Mouse (Mus musculus) frontal cortex, postnatal 36 days (tissue): ENCODE measurements around the gene Wapl.

Experiments used
- DNase-seq, 2 experiments: peaks; one replicate each; pipeline ENCODE4 v3.0.0; 2022; ENCODE audit warnings: low spot score in 2 of 2

Gene Wapl

DNA sequence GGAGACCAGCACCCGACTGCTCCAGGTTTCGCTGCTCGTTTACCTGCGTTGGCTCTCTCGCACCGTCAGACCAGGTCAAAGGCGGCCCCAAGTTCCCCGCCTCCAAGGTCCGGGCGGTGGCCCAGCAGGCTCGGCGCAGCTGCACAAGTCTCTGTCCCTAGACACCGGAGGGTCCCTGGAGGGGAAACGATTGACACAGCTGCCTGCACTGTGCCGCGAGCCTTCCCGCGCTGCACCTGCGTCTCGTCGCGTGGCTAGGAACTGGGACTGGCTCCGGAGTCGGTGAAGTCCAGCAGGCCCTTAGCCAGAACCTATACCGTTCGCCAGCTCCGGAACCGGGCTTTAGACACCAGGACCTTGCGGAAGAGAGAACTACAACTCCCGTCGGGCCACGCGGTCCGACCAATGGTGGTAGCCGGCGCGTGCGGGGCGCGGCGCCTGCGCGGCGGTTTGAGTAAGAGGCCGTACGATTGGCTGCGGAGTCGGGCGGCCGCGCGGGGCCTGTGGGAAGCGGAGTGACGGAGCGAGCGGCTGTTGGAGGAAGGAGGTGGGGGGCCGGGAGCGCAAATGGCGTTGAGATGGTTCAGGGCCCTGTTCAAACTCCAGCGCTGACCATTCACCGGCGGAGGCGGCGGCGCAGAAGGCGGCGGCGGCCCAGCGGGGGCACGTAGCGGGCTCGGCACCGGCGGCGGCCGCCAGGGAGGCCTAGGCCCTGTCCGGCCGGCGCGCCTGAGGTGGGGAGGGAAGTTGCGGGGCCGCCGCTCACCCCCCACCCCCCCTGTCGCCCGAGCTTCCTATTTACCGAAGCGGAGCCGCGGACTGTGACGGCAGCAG lies at the start of gene Wapl:
Gene Wapl, plus strand, starts transcription at position 534 of the 834 bp plus-strand sequence.
- peak; percentile 97 to 99 for DNase-seq

DNA sequence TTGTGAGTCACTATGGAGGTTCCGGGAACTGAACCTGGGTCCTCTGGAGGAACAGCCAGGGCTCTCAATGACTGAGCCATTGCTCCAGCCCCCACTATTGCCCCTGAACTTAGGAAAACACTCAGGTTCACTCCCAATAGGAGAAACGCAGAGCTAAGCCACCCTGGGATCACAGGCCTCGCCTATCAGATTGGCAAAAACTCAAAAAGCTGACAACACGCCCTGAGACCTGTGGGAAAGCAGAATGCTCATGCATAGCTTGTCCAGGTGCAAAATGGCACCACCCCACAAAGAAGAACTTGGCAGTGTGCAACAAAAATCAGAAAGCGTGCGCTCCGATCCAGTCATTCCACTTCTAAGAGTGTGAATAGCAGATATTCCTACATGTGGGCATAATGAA lies 46.9 kb upstream of the Wapl start:
- DNase-seq = no peak

DNA sequence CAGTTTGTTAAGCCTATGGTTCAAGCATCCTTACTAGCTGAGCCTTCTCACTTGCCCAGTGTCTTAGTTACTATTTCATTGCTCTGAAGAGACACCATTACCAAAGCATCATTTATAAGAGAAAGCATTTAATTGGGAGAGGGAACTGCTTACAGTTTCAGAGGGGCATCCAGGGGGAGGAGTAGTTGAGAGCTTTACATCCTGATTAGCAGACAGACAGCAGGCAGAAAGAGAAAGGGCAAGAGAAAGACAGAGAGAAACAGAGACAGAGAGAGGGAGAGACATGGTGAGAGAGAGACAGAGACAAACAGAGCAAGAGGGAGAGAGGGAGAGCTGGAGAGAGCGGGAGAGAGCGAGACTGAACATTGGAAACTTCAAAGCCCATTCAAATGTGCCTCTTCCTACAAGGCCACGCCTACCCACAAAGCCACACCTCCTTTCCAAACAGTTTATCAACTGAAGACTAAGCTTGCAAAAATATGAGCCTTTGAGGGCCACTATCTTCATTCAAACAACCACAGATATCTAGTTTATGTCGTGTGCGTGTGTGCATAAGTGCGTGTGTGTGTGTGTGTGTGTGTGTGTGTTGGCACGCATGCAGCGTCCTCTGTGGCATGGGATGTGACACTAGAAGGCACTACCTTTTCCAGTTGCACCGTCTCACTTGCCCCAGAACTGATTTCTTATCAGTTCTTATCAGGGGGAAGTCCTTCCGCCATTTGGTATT lies 40.8 kb upstream of the Wapl start:
- no peak for DNase-seq

DNA sequence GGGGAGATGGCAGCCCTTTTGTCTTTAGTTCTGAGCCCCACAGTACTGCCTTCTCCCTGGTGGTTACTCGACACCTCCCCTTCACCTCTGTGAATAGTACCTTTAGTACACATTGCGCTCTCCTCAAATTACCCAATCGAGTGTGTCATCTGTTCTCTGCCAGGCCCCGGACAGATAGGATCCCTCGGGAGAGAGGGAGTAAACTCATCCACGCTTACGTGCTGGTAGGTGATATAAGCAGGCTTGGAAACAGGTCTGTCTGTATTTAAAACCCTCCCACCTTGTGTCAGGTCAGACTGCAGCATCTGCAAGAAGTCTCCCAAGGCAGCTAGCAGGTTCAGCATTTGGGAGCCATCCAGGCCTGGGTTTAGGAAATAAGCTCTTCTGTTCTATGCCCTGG lies 38.5 kb upstream of the Wapl start:
- DNase-seq = no peak

DNA sequence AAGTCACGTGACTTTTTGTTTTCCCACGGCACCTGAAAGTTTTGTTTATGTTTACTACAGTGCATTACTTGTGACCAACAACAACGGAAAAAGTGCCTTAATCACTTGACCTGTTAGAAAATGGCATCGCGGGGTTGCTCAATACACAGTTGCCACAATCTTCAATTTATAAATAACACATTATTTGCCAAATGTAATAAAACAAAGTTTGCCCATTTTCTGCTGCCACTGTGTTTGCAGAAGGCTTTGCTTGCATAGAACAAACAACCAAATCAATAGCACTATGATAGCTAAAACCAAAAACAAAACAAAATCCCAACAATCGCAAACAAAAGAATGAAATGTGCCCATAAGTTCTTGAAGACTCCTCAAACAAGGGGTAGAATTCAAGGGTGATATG lies 38.0 kb upstream of the Wapl start:
- DNase-seq = no peak

DNA sequence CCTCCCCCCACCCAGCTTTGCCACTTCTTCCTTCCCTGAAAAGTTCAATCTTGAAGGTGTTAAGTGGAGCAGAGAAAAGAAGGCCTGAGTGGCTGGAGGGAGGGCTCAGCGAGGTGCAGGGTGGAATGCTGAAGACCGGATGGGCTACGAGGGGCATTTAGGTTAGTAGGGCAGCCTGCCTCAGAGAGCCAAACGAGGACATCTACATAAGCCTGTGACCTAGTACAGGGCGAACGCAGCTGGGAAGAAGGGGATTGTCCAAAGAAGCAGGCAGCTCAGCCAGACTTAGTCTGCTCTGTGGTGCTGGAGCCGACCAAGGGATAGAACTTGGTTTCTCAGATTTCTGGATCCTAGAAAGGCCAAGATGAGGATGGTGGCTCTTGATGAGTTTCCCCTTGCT lies 29.6 kb upstream of the Wapl start:
- no peak for DNase-seq

DNA sequence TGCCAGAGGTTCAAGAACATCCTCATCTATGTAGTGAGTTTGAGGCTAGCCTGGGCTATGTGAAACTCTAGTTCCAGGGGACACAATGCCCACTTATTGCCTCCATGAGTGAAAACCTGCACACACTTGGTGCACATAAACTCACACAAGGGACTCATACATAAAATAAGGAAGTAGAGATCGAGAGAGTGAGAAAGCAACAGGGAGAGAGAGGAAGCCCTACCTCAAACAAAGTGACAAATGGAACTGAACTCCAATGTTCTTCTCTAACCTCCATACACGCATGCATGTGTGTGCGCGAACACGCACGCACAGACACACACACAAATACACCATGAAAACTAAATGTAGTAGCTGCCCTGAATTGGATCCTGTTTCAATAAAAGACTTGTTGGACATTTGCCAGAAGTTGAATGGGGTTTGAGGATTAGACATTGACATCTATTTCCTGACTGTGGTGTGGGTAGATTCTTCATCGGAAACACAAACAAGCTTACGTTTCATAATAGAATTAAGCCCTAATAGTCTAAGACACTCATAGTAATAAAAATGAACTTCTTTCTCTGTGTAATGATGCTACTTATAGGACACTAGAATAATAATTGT lies 25.8 kb upstream of the Wapl start:
- DNase-seq = no peak

DNA sequence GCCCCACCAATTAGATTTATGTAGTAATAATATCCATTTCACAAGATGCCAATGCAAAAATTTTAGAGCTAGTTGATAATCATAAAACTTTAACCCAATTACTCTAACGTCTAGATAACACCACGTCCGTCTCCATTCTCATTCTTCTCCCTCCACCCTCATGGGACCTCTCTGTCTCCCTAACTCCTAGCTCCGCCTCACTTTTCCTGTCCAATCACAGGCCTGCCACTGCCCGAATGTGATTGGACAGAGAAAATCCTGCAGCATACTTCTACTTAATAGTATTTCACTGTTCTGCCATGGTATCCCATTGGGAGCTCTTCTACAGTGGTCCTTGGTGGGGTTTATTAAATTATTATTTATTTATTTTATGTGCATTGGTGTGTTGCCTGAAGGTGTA lies 16.6 kb upstream of the Wapl start:
- DNase-seq = no peak

DNA sequence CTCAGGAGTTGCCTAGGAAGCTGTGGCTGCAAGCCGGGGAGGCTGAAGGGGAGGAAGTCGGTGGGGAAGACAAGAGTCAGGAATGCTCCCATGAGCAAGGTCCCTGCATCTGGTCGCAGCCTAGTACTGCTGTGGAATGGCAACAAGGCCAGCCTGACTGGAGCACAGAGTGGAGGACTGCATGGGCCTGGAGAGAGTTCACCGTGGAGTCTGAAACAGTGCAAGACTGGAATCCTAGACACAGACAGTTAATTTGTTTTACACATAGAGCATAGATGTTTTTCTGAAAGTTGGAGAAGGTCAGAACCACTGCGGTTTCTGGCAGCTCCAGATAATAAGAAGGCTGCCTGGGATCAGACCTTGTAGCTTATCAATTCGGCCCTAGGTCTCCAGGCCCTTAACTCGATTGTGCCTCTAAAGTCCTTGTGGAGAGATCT lies 13.4 kb upstream of the Wapl start:
- no peak for DNase-seq

DNA sequence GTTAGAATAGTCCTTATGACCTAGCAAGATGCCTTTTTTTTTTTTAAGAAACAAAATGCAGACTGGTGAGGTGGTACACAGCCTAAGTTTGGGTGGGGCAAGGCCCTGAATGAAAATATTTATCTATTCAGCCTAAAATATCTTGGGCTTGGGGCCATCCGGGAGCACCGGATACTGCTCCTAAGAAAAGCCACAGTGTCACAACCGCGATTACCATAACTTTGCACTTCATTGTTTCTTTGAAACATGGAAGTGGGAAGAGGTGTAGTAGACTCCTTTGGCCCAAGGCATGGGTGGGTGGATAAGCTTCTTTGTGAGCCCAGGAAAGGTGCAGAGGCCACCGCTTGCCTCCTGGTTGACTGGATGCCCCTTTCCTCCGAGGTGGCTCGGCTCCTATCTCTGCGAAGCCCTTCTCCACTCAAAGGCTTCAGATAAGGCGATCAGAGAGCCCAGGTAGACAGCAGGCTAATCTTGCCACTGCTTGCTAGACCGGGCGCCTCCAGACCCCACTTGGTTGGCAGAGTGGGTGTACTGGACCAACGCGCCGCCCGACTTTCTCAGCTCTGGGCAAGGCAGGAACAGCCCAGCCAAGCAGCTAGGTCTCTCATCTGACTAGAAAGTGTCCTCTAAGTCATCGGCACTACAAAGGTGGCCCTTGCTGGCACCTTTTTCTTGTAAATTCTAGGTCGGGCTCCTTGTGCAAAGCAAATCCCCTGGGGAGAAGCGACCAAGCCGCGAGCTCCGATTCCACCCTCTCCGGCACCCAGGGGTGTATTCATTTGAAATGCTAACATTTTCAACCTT lies 12.7 kb upstream of the Wapl start:
- DNase-seq = no peak

DNA sequence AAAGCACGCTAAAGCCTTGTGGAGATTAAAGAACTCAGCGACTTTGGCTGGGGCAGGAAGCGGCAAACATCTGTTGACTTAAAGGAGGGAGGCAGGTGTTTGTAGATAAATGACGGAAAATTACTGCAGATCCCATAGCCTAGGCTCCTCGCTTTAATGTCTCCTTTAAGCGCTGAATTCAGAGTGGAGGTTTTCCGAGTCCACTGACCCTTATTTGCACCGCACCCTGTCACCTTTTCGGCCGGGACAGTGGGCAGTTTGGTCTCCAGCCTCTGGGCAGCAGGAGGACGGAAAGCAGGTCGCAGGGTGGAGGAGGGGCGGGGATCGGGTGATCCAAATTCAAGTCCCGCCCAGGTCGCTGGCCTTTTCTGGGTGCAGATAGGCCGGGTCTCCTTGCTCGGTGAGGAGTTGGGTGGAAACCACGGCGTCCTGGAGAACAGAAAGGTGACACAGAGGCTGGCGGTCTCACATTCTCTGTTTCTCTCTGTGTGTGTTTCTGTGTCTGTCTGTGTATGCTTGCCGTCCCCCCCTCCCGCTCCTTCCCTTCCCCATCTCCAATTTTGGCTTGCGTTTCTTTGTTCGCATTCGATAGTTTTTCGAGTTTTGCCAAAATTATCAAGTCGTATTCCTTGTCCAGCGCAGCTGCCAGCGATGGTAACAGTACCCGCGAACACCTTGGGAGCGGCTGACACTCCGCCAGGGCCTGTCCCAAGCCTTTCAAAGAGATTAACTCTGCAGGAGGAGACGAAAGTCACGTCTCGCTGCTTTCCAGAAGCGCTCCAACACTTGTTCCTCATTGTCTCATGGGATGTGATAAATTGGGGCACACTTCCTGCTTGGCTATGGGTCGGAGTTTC lies 11.9 kb upstream of the Wapl start:
- DNase-seq = peak in 1 of 2 experiments; percentile 14

DNA sequence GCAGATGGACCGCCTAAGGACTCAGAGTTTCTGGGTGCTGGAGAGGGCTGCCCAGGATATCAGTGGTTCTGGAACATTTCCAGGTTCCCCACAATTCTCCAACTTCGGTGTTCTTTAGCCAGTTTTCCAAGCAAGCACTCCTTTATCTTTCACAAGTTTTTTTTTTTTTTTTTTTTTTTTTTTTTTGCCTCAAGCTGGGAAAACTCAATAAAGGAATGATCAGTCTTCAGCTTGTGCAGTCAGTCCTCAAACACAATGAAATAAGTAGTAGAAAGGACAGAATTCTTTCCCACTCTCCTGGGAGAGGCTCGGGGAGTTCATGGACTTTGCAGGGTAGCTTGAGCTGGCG lies 11.3 kb upstream of the Wapl start:
- no peak for DNase-seq

DNA sequence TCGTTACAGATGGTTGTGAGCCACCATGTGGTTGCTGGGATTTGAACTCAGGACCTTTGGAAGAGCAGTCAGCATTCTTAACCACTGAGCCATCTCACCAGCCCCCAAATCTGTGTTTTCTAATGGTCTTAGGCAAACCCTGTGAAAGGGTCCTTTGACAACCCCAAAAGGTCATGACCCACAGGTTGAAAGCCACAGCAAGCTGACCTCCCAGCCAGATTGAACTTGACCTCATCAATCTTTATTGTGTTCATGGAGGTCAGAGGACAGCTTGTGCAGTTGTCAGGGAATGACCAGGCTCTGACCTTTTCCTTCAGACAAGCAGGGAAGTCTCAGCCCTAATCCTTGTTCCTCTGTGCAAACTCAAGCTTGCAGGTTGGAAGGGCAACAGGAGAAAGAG lies 10.3 kb upstream of the Wapl start:
- no peak for DNase-seq

DNA sequence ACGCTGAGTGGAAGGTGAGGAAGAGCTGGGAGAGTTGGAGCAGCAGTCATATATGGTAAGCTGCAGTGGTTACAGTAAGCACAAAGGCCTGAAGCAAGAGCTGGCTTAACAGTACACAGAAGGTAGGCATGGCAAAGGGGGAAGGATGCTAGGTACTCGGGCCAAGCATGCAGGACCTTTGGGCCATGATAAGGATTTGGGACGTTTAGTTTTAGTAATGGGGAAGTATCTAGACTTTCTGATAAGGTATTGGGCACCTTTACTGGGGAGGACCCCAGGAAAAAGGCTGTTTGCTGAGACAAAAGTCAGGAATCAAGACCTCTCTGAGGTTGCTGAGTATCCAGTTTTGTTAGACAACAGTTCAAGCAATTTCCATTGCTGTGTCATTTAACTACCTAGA lies 4.6 kb upstream of the Wapl start:
- no peak for DNase-seq

DNA sequence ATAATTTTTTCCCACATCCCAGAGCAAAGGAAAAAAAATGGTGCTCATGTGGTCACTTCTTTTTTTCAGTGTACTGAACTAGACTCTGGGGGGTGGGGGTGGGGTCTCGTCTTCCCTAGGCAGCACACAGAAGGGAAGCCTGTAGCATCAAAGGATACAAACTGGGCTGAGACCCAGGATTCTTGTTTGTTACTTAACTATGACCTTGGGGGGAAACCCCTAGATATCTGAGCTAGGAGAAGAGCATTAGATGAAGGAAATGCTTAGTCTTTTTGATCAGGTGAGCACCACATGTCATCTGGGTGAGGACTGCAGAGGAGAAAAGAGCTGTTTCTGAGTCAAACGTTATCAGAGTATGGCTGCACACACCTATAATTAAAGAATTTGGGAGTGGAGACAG lies 3.5 kb upstream of the Wapl start:
- no peak for DNase-seq

DNA sequence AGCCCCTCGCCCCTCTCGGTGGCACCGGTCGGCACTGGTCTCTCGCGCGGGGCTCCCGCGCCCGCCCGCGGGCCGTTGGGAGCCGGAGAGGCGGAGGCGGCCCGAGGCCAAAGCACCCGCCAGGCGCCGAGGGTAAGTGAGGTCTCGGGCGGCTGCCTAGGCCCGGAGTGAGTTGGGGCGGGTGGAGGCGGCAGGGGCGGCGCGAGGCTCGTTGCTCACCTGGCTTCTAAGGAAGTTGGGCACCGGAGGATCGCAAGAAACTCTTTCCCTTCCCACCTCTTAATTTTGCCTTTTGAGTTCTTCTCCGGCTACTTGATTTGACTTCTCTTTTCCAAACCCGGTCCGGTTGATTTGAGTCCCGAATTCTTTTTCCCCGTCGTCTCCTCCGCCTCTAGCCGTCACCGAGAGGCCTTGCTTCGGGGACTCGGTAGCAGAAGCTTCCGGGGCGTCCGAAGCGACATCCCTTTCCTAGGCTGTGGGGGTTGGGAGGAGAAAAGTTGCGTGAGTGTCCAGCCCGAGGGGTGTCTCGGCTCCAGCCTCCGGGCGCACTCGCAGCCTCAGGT lies 582 bp downstream of the Wapl start:
- peak; percentile 21 to 24 for DNase-seq

DNA sequence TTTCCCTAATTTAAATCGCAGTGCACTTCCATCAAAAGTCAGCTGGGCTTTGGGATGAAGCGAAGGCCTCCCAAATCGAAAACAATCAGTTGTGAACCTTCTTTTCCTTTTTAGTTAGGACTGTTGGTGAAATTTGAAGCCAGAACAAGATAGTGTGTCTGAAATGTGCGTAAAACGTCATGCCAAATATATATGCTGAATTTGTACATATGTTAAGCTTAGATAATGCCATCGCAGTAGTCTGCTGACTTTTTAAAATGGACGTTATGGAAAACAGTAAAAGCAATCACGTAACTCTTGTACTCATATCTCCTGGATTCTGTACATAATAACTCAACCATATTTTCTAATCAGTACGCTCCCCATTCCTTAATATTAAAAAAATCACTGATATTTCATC lies 1.2 kb downstream of the Wapl start:
- DNase-seq = no peak

DNA sequence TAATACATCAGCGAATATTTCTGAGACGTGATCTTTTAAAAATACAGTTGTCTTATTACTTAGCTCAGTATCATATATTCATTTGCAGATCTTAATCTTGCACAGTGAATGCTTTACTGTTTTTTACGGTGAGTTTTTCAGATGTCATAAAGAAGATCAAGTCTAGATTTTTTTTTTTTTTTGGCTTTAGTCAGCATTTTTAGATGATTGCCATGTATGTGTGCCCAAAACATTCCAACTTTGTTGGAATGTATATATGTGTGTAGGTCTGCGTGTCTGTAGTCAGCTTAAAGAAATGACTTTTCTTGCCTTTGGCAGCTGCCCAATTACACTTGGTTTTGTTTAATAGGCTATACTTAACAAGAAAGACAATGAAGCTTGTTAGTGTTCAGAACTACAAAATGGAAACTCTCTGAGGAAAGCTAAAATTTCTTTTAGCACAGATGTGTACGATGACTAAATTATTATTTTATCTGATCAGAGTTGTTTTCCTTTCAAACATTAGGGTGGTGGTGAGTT lies 1.7 kb downstream of the Wapl start:
- no peak for DNase-seq

DNA sequence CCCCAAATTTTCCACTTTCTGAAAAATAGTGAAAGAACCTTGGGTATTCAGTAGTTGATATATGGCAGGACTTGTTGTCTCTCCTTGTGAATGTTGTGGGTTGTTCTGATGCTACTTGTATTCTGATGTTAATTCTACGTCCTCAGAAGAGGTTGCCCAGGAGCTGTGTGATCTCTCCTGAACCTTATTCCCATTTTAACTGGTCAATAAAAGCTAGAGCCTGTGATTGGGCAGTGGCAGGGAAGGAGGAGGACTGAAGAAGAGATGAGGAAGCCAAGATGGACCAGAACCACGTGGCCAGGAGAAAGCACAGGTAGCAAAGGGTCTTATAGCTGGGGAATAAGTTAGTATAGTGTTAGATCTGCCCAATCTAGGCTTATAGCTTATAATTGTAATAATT lies 7.1 kb downstream of the Wapl start:
- DNase-seq = no peak

DNA sequence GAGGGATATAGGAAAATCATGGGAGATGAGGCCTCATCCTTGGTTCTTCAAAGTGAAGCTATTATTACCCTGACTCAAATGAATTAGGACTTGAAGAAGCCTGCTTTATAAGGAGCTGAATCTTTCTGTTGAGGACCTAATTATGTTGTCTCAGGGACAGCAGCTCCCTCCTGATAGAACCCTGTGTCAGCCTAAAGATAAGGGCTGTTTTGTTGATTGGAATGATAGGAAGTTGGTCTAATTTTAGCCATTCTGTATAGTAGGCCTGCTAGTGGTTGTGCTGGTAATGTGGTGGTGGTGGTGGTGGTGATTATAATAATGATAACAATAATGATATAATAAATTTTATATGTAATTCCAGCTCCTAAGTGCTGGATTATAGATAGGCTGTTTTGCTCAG lies 11.3 kb downstream of the Wapl start:
- no peak for DNase-seq

DNA sequence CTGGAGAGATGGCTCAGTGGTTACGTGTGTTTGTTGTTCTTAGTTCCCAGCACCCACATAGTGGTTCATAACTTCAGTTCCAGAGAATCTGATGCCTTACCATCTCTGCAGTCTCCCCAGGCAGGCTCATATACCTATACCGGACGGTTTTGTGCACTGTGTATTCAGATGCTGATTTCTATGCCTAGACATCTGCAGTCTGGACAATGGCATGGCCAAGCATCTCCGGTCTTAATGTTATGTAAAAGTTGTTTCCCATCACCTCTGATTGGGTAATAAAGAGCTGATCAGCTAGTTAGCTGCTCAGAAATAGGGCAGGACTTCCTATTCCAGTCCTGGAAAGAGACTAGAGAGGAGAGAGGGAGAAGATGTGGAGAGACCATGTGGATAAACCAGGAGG lies 20.2 kb downstream of the Wapl start:
- DNase-seq = no peak
